Mouse (Mus musculus): ENCODE results near the gene Med31.

GRCm38 (mm10) chr11:72173506-72173905 lies 41.9 kb downstream of the Med31 start:
- TF ChIP-seq POLR2A (IDR thresholded peaks at IDR 0.05; ENCODE audit: extremely low read depth, insufficient read depth, low read length) (no peak), CTCF (IDR thresholded peaks at IDR 0.05; ENCODE audit: low read depth, low read length) (no peak)
